Mouse (Mus musculus) frontal cortex, postnatal 10 days (tissue): ENCODE data around the gene Kif16b.

ENCODE experiments used
- DNase-seq, 2 experiments: peaks; one replicate each; pipeline ENCODE4 v3.0.0; 2022; ENCODE audit warnings: low spot score in 2 of 2, mixed read lengths in 1 of 2

Gene Kif16b

DNA sequence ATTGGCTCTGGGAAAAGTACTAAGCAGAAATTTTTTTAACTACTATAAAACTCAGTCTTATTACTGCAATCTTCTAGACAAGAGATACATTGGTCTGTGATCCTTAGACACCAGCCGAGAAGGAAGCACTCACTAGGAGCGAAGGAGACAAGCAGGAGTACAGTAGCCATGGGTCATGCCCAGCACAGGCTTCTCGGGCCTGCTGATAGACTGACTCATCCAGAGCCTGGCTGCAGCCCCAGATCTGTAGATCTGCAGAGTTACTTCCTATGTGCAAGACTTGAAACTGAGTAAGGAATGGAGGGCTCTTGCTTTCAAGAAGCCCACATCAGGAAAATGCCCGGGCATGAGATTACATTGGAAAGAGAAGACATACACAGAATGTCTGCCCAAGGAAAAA, 169.0 kb downstream of the Kif16b start:
- no peak for DNase-seq

DNA sequence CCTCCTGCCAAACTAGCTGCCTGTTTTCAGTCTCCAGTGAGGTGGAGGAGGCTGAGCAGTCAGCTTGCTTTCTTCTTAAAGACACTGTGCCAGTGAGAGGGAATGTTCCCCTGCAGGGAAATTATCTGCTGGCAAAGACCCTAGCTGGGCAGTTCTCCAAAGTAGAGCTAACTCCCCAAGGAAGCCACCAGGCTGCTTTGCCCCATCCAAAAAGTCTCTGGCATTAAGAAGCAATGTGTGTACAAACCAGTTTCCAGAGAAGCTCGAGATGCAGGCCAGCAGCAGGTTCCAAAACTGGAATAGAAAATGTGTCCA, 169.6 kb downstream of the Kif16b start:
- DNase-seq, result peak; percentile 73 to 77

GRCm38 (mm10) chr2:142731016-142731777, 170.1 kb downstream of the Kif16b start:
- DNase-seq, result peak in 1 of 2 experiments; percentile 22

GRCm38 (mm10) chr2:142724215-142725001, 176.9 kb downstream of the Kif16b start:
- no peak for DNase-seq

DNA sequence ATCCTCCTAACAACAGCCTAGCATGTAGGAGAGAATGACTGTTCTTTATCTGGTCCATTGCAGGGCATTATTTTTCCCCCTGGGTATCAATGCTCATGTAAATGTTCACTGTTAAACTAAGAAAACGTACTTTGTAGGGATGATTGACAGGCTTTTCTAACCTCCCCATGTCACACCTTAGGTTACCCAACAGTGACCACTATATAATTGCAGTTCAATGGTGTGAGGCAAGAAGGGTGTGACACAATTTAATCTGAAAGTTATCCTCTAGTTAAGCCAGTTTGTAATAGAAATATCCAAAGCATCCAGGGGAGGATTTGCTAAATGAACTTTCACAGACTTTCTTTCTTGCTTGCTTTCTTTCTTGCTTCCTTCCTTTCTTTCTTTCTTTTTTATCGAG, 181.2 kb downstream of the Kif16b start:
- no peak for DNase-seq

DNA sequence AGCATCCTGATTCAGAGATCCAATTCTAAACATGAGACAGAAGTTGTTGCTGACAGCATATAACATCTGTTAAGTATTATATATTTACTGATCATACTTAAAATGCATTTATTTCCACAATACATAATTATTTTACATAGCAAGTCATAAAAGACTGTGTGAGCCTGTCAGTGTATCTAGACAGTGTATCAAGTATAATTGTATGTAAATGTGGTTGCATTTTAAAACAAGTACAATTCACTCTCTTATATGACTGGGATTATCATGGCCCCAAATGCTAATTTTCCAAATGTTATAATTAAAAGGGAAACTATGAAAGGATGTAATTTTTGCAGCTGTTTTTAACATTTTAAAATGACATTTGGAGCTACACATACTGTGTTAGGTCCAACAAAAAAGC, 182.3 kb downstream of the Kif16b start:
- no peak for DNase-seq

DNA sequence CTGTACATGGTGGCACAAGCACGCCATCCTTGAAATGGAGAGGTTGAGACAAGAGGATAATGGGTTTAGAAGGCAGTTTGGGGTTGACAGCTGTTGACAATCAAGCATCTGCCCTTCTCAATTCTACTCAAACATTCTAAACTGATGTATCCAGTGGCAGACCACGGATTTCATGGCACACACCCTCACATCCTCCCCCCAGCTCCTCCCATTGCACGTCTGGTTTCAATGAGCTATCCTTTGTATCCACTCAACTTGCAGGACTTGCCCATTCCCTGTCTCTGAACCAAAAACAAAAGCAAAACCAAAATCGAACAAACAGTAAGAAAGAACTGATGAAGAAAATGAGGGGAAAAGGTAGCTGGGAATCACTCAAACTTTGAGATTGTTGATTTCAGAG, 183.7 kb downstream of the Kif16b start:
- DNase-seq, result no peak

GRCm38 (mm10) chr2:142715912-142716260, 185.4 kb downstream of the Kif16b start:
- no peak for DNase-seq

DNA sequence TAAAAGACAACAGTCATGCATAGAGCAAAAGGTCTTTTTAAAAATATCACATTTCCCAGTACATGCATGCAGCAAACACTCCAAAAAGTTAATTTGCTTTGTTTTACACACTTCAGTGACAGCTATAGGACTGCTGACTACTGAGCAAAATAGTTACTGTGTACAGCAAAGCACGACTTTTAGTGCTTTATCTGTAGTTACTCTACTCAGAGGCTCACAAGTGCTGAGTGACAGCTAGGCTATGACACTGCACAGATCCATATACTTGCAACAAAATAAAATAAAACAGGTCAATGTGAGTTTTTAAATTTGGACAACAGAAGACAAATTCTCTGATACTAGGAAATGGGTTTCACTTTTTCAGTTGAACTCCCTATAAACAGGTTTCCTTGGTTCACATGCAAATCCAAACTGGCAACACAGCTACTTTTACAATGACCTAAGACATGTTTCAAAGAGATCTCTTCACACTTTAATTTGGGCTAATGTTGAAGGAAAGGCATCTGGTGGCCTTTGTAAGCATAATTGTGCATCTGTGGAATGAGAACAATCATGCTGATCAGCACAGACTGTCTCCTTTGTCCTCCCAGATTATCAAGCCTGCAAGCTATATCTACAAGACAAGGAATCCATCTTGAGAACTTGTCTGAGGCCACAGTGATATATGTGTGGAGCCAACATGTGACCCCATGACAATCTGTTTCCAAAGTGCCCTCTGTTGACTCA, 186.0 kb downstream of the Kif16b start:
- DNase-seq, result no peak

GRCm38 (mm10) chr2:142712727-142713126, 188.6 kb downstream of the Kif16b start:
- DNase-seq, result no peak

DNA sequence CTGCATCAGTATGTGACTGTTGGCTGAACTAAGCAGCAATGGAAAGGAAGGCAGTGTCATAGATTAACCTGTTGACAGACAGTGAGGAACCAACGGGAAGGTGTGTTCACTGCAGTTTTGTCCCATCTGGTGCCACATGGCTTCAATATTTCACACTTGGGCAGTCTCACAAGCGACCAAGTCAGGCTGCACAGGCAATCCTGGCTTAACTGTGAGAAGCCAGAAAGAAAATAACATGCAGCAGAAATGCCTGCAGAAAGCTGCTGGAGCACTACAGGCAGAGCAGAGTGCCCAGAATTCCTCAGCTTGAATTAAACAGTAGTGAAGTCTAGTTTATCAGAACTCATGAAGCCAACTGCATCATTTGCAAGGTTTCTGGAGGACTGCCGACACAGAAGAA, 192.0 kb downstream of the Kif16b start:
- DNase-seq, result no peak

DNA sequence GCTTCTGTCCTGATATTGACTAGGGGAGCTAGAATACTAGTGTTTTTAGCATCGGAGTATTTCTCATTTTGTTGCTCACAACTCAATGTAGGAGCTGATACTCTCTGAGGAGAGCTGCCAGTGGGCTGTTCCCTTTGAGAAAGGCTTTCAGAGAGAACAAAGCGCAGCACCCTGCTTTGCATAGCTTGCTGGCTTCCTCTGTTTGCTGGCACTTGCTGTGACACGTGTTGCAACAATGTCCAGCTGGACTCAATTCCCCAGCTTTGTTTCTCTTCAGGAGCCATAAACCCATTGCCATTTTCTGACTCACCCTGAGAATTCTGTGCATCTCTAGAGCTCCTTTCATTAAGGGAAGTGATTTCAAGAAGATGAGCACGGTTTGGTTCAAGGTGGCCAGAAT, 200.6 kb downstream of the Kif16b start:
- peak; percentile 21 to 32 for DNase-seq

DNA sequence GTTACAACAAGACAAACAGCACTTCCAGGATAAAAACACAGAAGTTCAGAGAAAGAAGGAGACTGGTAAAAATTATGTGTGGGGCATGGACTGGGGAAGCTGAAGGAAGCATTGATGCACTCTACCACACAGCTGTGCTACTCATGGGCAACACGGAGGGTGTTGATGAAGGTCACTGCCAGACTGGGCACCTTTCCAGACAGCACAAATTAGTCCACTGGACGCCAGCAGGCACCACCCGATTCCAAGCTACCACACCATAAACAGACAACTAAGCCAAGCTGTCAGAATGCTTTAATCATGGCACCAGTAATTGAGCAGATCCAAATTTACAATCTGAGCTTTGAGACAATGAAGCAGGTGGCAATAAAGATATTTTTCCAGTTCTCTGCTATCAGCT, 202.7 kb downstream of the Kif16b start:
- DNase-seq, result peak; percentile 19 to 27

DNA sequence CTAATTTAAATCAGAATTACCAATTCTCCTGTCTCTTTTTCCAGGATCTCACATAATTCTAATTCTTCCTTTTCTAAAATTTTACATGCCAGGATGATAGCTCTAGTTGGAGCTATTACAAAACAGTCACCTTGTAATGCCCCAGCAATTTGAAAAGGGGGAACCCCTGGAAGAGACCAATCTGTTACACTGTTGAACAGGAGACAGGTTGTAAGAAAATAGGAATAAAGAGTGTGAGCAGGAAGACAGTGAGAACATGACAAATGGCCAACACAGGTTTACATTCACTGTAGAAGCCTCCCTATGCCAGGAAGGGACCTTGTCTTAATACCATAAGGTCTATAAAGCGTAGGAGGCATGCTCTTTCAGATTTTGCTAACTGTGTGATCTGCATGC, 206.4 kb downstream of the Kif16b start:
- no peak for DNase-seq

GRCm38 (mm10) chr2:142694019-142694935, 207.1 kb downstream of the Kif16b start:
- no peak for DNase-seq

GRCm38 (mm10) chr2:142693461-142693860, 207.9 kb downstream of the Kif16b start:
- DNase-seq, result no peak

DNA sequence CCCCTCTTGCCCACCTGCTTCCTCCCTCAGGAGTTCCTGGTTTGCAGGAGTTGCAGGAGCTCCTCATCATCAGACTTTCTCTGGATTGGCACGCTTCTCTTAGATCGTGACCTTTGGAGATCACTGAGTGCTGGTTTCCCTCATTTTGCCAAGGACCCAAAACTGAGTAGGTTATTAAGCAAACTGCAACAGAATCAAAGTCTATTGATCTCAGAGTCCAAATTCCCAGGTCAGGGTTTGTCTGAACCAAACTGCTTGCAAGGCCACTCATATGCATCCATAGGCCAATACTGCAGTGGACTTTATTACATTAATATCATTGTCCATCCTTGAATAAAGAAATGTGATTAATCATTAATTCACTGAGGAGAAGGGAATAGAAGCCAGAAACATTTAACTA, 211.8 kb downstream of the Kif16b start:
- no peak for DNase-seq

- no peak for DNase-seq
Observed at GRCm38 (mm10) chr2:142687936-142688514, 213.3 kb downstream of the Kif16b start.

GRCm38 (mm10) chr2:142682965-142683709, 218.2 kb downstream of the Kif16b start:
- no peak for DNase-seq

- no peak for DNase-seq
Observed at GRCm38 (mm10) chr2:142668426-142668825, 232.9 kb downstream of the Kif16b start.

DNA sequence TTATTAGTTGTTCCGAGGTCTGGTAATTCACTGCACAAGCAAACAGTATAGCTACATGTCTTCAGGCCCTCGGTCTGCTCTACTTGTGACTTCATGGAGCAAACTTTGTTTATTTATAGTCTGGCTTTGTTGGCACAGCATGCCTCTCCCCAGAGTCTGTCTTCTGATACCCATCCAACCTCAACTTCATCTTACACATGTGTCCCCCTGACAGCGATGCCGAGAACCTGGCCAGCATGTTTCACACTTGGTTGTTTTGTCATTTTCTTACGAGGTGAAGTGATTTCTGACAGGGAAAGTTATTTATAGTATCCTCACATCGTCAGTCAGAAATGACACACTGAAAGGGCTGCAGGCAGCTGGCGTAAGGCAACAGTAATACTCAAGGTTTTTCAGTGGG, 249.7 kb downstream of the Kif16b start:
- DNase-seq, result no peak
